In genomic region chr4:63061411-63061810, GRCm38 (mm10) we compare ENCODE assay signal across 19 mouse cellular contexts.
DNase-seq lines count a peak whose midpoint lies in the region; ATAC-seq and TF ChIP-seq lines count a peak whose summit lies in the region.
"Had no signal": no experiment of that assay in that cellular context is flagged by ENCODE, and none has a peak within 500 bp of the region (broad histone marks: within the 10 kb centered on the region; RNA-seq: fewer than 3 reads in every experiment).

No protein-coding gene starts in this region.

- no peaks in the 10 kb centered on the region for H3K36me3 ChIP-seq in intestine, postnatal 0 days (ENCODE audit: control insufficient read depth, insufficient read depth)
- H3K36me3 ChIP-seq in intestine, embryonic 16.5 days (ENCODE audit: control insufficient read depth, insufficient read depth, low read length), result no peaks in the 10 kb centered on the region
- peaks cover 15% of the 10 kb centered on the region for H3K36me3 ChIP-seq in neural tube, embryonic 13.5 days
- 0 out of 2 replicates have a peak, but pooled peaks cover 4% of the 10 kb centered on the region for H3K36me3 ChIP-seq in midbrain, embryonic 14.5 days (ENCODE audit: control insufficient read depth, insufficient read depth, low read length)
- H3K36me3 ChIP-seq in stomach, postnatal 0 days (ENCODE audit: control insufficient read depth, insufficient read depth, low read length), result no peaks in the 10 kb centered on the region
- 0 out of 2 replicates have a peak, but pooled peaks cover 4% of the 10 kb centered on the region for H3K36me3 ChIP-seq in forebrain, embryonic 14.5 days (ENCODE audit: control insufficient read depth, insufficient read depth, low read length)
- H3K36me3 ChIP-seq: heart, embryonic 15.5 days; hindbrain, embryonic 15.5 days had no signal

- no peak overlapping the region for H3K9ac ChIP-seq in intestine, postnatal 0 days (ENCODE audit: low read depth, low read length)
- no peak overlapping the region for H3K9ac ChIP-seq in intestine, embryonic 16.5 days (ENCODE audit: low read depth, low read length)
- H3K9ac ChIP-seq in neural tube, embryonic 13.5 days, result no peak overlapping the region
- no peak overlapping the region for H3K9ac ChIP-seq in midbrain, embryonic 14.5 days (replicated peaks; ENCODE audit: low read length)
- no peak overlapping the region for H3K9ac ChIP-seq in stomach, postnatal 0 days (ENCODE audit: low read length)
- no peak overlapping the region for H3K9ac ChIP-seq in forebrain, embryonic 14.5 days (ENCODE audit: low read length)
- H3K9ac ChIP-seq: heart, embryonic 15.5 days; hindbrain, embryonic 15.5 days had no signal

- no peak overlapping the region for H3K4me2 ChIP-seq in intestine, postnatal 0 days (replicated peaks; ENCODE audit: low read depth)
- H3K4me2 ChIP-seq in intestine, embryonic 16.5 days (ENCODE audit: low read depth, low read length), result no peak overlapping the region
- H3K4me2 ChIP-seq in neural tube, embryonic 13.5 days, result no peak overlapping the region
- H3K4me2 ChIP-seq in midbrain, embryonic 14.5 days (ENCODE audit: low read length), result no peak overlapping the region
- no peak overlapping the region for H3K4me2 ChIP-seq in stomach, postnatal 0 days (replicated peaks; ENCODE audit: low read depth)
- H3K4me2 ChIP-seq in forebrain, embryonic 14.5 days (ENCODE audit: low read length), result no peak overlapping the region
- H3K4me2 ChIP-seq: heart, embryonic 15.5 days; hindbrain, embryonic 15.5 days; liver, embryonic 11.5 days had no signal

- no peak overlapping the region for H3K27ac ChIP-seq in intestine, postnatal 0 days (ENCODE audit: low read depth, low read length)
- no peak overlapping the region for H3K27ac ChIP-seq in intestine, embryonic 16.5 days (ENCODE audit: low read length)
- H3K27ac ChIP-seq in neural tube, embryonic 13.5 days (replicated peaks), result peak overlapping the region; percentile 69
- H3K27ac ChIP-seq in midbrain, embryonic 14.5 days (replicated peaks; ENCODE audit: low read depth, low read length), result peak overlapping the region; percentile 52
- H3K27ac ChIP-seq in stomach, postnatal 0 days (replicated peaks), result no peak overlapping the region
- no peak overlapping the region for H3K27ac ChIP-seq in forebrain, embryonic 14.5 days (ENCODE audit: low read depth, low read length)
- H3K27ac ChIP-seq: forebrain, embryonic 10.5 days; heart, adult 2 months; heart, embryonic 15.5 days; hindbrain, embryonic 15.5 days had no signal

- no peaks in the 10 kb centered on the region for H3K9me3 ChIP-seq in intestine, postnatal 0 days (ENCODE audit: control insufficient read depth)
- H3K9me3 ChIP-seq in intestine, embryonic 16.5 days (ENCODE audit: control insufficient read depth, low read length), result no peaks in the 10 kb centered on the region
- H3K9me3 ChIP-seq in neural tube, embryonic 13.5 days, result no peaks in the 10 kb centered on the region
- no peaks in the 10 kb centered on the region for H3K9me3 ChIP-seq in midbrain, embryonic 14.5 days (ENCODE audit: control insufficient read depth, low read length)
- H3K9me3 ChIP-seq in stomach, postnatal 0 days (ENCODE audit: control insufficient read depth, low read length), result no peaks in the 10 kb centered on the region
- no peaks in the 10 kb centered on the region for H3K9me3 ChIP-seq in forebrain, embryonic 14.5 days (replicated peaks; ENCODE audit: control insufficient read depth, low read length)
- H3K9me3 ChIP-seq: forebrain, embryonic 10.5 days; heart, embryonic 15.5 days; hindbrain, embryonic 15.5 days had no signal

- H3K4me1 ChIP-seq in intestine, postnatal 0 days (replicated peaks; ENCODE audit: control insufficient read depth, insufficient read depth, low read length), result peaks cover 5% of the 10 kb centered on the region
- H3K4me1 ChIP-seq in intestine, embryonic 16.5 days (ENCODE audit: control insufficient read depth, insufficient read depth, low read length), result peaks cover 20% of the 10 kb centered on the region
- H3K4me1 ChIP-seq in neural tube, embryonic 13.5 days (replicated peaks), result peaks cover 50% of the 10 kb centered on the region
- peaks cover 25% of the 10 kb centered on the region for H3K4me1 ChIP-seq in midbrain, embryonic 14.5 days (ENCODE audit: control insufficient read depth, insufficient read depth, low read length)
- peaks cover 5% of the 10 kb centered on the region; the same call in 1 of the 2 replicates for H3K4me1 ChIP-seq in stomach, postnatal 0 days (replicated peaks; ENCODE audit: control insufficient read depth, insufficient read depth)
- H3K4me1 ChIP-seq in forebrain, embryonic 14.5 days (ENCODE audit: control insufficient read depth, insufficient read depth, low read length), result peaks cover 4% of the 10 kb centered on the region; the same call in 1 of the 2 replicates
- H3K4me1 ChIP-seq: megakaryocyte, embryonic 14.5 days had no signal

- WGBS in intestine, postnatal 0 days, result 96% methylated on average over 6 of the region's 6 CpGs
- WGBS in intestine, embryonic 16.5 days, result 94% methylated on average over 6 of the region's 6 CpGs
- WGBS in neural tube, embryonic 13.5 days, result 94% methylated on average over 6 of the region's 6 CpGs
- 98% methylated on average over 6 of the region's 6 CpGs for WGBS in midbrain, embryonic 14.5 days
- WGBS in stomach, postnatal 0 days, result 93% methylated on average over 6 of the region's 6 CpGs
- 97% methylated on average over 6 of the region's 6 CpGs for WGBS in forebrain, embryonic 14.5 days

- H3K27me3 ChIP-seq in intestine, postnatal 0 days (replicated peaks; ENCODE audit: control insufficient read depth, insufficient read depth, low read length), result no peaks in the 10 kb centered on the region
- no peaks in the 10 kb centered on the region for H3K27me3 ChIP-seq in intestine, embryonic 16.5 days (replicated peaks; ENCODE audit: control insufficient read depth, insufficient read depth, low read length)
- no peaks in the 10 kb centered on the region for H3K27me3 ChIP-seq in neural tube, embryonic 13.5 days
- H3K27me3 ChIP-seq in midbrain, embryonic 14.5 days (ENCODE audit: control insufficient read depth, insufficient read depth, low read length), result no peaks in the 10 kb centered on the region
- no peaks in the 10 kb centered on the region for H3K27me3 ChIP-seq in stomach, postnatal 0 days (ENCODE audit: control insufficient read depth, insufficient read depth, low read length)
- H3K27me3 ChIP-seq in forebrain, embryonic 14.5 days (replicated peaks; ENCODE audit: control insufficient read depth, insufficient read depth, low read length), result no peaks in the 10 kb centered on the region
- H3K27me3 ChIP-seq: heart, embryonic 15.5 days; hindbrain, embryonic 15.5 days had no signal

- no peak overlapping the region for H3K4me3 ChIP-seq in intestine, postnatal 0 days (ENCODE audit: low read depth, low read length)
- H3K4me3 ChIP-seq in intestine, embryonic 16.5 days (ENCODE audit: low read length), result no peak overlapping the region
- H3K4me3 ChIP-seq in neural tube, embryonic 13.5 days, result no peak overlapping the region
- no peak overlapping the region for H3K4me3 ChIP-seq in midbrain, embryonic 14.5 days (replicated peaks; ENCODE audit: low read depth, low read length)
- H3K4me3 ChIP-seq in stomach, postnatal 0 days (ENCODE audit: low read depth, low read length), result no peak overlapping the region
- H3K4me3 ChIP-seq in forebrain, embryonic 14.5 days (ENCODE audit: low read depth, low read length), result no peak overlapping the region
- H3K4me3 ChIP-seq: forebrain, embryonic 10.5 days; heart, adult 2 months; heart, embryonic 15.5 days; hindbrain, embryonic 15.5 days; megakaryocyte, embryonic 14.5 days; myocyte had no signal

- TF ChIP-seq CTCF in intestine, postnatal 0 days (IDR thresholded peaks at IDR 0.05; ENCODE audit: low read depth), result peak; percentile 1; the same call in 1 of the 2 replicates
- TF ChIP-seq CTCF in stomach, postnatal 0 days (IDR thresholded peaks at IDR 0.05; ENCODE audit: low read depth), result no peak

- no peak for ATAC-seq in intestine, postnatal 0 days
- no peak for ATAC-seq in intestine, embryonic 16.5 days
- ATAC-seq in neural tube, embryonic 13.5 days (ENCODE audit: low read depth), result no peak
- ATAC-seq in midbrain, embryonic 14.5 days (ENCODE audit: low FRiP score, low TSS enrichment), result 0 out of 2 replicates have a peak, but pooled peaks have one; percentile 22
- ATAC-seq in stomach, postnatal 0 days (ENCODE audit: low FRiP score, low TSS enrichment), result 0 out of 2 replicates have a peak, but pooled peaks have one; percentile 7
- ATAC-seq in forebrain, embryonic 14.5 days, result no peak

- TF ChIP-seq EP300 in stomach, postnatal 0 days (optimal IDR thresholded peaks at IDR 0.05), result no peak

- DNase-seq in neural tube, embryonic 10.5 days (ENCODE audit: extremely low spot score, low spot score), result no peak
- no peak for DNase-seq in midbrain, embryonic 14.5 days
- DNase-seq in stomach, postnatal 0 days (ENCODE audit: low spot score), result no peak
- DNase-seq in forebrain, embryonic 14.5 days (ENCODE audit: low spot score), result no peak
- DNase-seq: adrenal gland, adult 2 months; cerebellum, adult 8-10 months; kidney, adult 18-20 months; right cerebral cortex, postnatal 4 days; thymus, postnatal 25 days had no signal

Comparison
In these comparisons a context has a peak if more than half of its experiments do, and no peak if none do; other contexts are left out.
1. ATAC-seq: peak in midbrain, embryonic 14.5 days (single experiment) and stomach, postnatal 0 days (single experiment); none in intestine, postnatal 0 days (single experiment), intestine, embryonic 16.5 days (single experiment), neural tube, embryonic 13.5 days (single experiment) and forebrain, embryonic 14.5 days (single experiment).
2. H3K27ac ChIP-seq: peak in neural tube, embryonic 13.5 days (single experiment) and midbrain, embryonic 14.5 days (single experiment); none in intestine, postnatal 0 days (single experiment), intestine, embryonic 16.5 days (single experiment), stomach, postnatal 0 days (single experiment) and forebrain, embryonic 14.5 days (single experiment).